Mouse (Mus musculus) stomach, postnatal 0 days (tissue): ENCODE results near the gene Mitd1. TPM values are rescaled to one million over a fixed set of nuclear protein-coding genes. Genes with fewer than 3 reads are reported as not detected.

Experiments
- ATAC-seq: fragments of 200-750 bp; cut with Nextera tagmentation; 2 replicates; pipeline ENCODE4 v1.8.0; 2017; ENCODE audit not compliant: low FRiP score, low TSS enrichment
- DNase-seq: peaks from one replicate; pipeline ENCODE4 v3.0.0-alpha.2; 2016; ENCODE audit warnings: low spot score
- H3K27ac ChIP-seq: fragments of 300-500 bp; sonication (generic); replicated peaks from 2 replicates; pipeline ENCODE4 v1.5.1; 2014; ENCODE audit warnings: mild to moderate bottlenecking, control low read depth
- H3K27me3 ChIP-seq: fragments of 300-500 bp; sonication (generic); 2 replicates; pipeline ENCODE4 v1.6.1; 2014; ENCODE audit warnings: low read length; ENCODE audit not compliant: control insufficient read depth, insufficient read depth
- H3K36me3 ChIP-seq: fragments of 300-500 bp; sonication (generic); 2 replicates; pipeline ENCODE4 v1.6.1; 2014; ENCODE audit warnings: low read length, mixed read lengths; ENCODE audit not compliant: control insufficient read depth, insufficient read depth
- H3K4me1 ChIP-seq: fragments of 300-500 bp; sonication (generic); replicated peaks from 2 replicates; pipeline ENCODE4 v1.6.1; 2014; ENCODE audit warnings: antibody characterized with exemption; ENCODE audit not compliant: control insufficient read depth, insufficient read depth
- H3K4me2 ChIP-seq: fragments of 300-500 bp; sonication (generic); replicated peaks from 2 replicates; pipeline ENCODE4 v1.6.1; 2014; ENCODE audit warnings: low read depth, mild to moderate bottlenecking, control low read depth, moderate library complexity
- H3K4me3 ChIP-seq: fragments of 300-500 bp; sonication (generic); 2 replicates; pipeline ENCODE4 v1.5.1; 2014; ENCODE audit warnings: low read depth, low read length, control low read depth
- H3K9ac ChIP-seq: fragments of 300-500 bp; sonication (generic); 2 replicates; pipeline ENCODE4 v1.6.1; 2014; ENCODE audit warnings: mild to moderate bottlenecking, low read length, control low read depth, mixed read lengths
- H3K9me3 ChIP-seq: fragments of 300-500 bp; sonication (generic); 2 replicates; pipeline ENCODE4 v1.6.1; 2016; ENCODE audit warnings: low read length; ENCODE audit not compliant: control insufficient read depth
- CTCF ChIP-seq: IDR thresholded peaks from 2 replicates; pipeline ENCODE4 v1.5.1; 2016; ENCODE audit warnings: antibody characterized with exemption, low read depth, mild to moderate bottlenecking, moderate library complexity
- EP300 ChIP-seq: optimal IDR thresholded peaks from 2 replicates; pipeline ENCODE3; 2016; ENCODE audit warnings: antibody characterized with exemption
- WGBS: fragments of 180-500 bp; shearing (Covaris S2); extraction: QIAGEN DNeasy Blood & Tissue Kit; methylation state at CpG from one replicate; pipeline ENCODE4 v1.1.7; 2014; 5-methylcytosine and 5-hydroxymethylcytosine counted together
- polyA plus RNA-seq: library from polyadenylated mRNA; unstranded; fragments of >200 nt; fragmentation: Nextera tagmentation; extraction: Ambion mirVana; gene quantifications from 2 replicates; pipeline ENCODE4 v1.2.1, GENCODE M21; 2015

Mitd1 gene
- 21.5 and 22.7 TPM in 2 replicates for polyA plus RNA-seq

DNA sequence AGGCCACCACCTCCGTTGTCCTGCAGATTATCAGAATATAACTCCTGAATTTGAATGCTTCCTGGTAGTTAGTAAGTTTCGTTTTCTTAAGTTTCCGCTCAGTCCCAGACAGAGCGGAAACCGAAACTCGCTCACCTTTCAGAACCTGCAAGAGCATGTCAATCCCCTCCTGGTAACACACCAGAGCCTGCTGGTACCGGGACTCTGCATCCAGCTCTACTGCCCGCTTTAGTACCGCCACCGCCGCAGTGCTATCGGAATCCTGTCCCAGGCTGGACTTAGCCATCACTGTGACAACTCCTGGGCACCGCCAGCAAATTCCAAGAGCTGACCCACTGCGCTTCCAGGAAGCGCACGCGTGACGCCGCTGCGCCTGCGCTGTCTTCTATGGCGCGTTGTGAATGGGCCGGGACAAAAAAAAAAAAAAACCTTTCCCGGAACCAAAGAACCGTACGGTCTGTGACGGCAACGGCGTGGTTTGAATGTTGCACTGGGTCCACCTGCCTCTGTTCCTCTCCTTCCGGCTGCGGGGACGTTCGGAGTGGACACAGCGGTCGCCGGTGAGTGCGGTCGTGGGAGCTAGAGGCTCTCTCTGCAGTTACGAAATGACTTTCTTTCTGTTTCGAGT, at the start of gene Mitd1, which contains the start of gene Mrpl30:
Gene Mitd1 (minus strand): TSS at position 387 of the 628 bp plus-strand sequence.
Gene Mrpl30 (plus strand): TSS at position 453 of the 628 bp plus-strand sequence.
- peak within 1 kb of the TSS; percentile 81 for H3K4me2 ChIP-seq
- WGBS = under 1% methylated on average over 41 of the region's 41 CpGs
- H3K27me3 ChIP-seq = no peaks in the 10 kb centered on the region
- no peaks in the 10 kb centered on the region; the same call in 1 of the 2 replicates for H3K4me1 ChIP-seq
- peak within 1 kb of the TSS; percentile 70 for H3K4me3 ChIP-seq
- peak; percentile 92 for DNase-seq
- H3K27ac ChIP-seq = peak within 1 kb of the TSS; percentile 86
- H3K36me3 ChIP-seq = 0 out of 2 replicates have a peak, but pooled peaks cover 2% of the 10 kb centered on the region
- H3K9me3 ChIP-seq = no peaks in the 10 kb centered on the region
- peak within 1 kb of the TSS; percentile 59 for H3K9ac ChIP-seq
- TF ChIP-seq EP300 = peak; percentile 77
- peak; percentile 8; the same call in 1 of the 2 replicates for TF ChIP-seq CTCF
- peak; percentile 92 for ATAC-seq

DNA sequence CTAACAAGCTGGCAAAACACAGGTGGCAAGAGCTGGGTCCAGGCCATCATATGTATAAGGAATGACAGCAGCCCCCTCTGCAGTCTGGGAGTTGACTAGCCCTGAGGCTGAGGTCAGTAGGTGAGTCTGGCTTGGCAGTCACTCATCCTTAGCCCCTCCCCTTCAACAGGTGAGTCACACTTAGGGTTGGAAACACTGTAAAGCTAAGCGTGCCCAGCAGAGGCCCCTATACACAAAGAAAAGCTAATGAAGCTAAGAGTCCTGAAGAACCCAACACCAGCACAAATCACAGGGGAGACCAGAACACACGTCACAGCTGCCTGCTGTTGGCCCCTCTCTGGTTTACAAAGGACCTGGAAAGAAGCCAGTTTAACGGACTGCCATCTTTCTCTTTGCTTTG, 41.6 kb upstream of the Mitd1 start:
- H3K4me1 ChIP-seq = no peaks in the 10 kb centered on the region
- WGBS = 11% methylated on average over 3 of the region's 3 CpGs
- peak; percentile 81 for DNase-seq
- no peaks in the 10 kb centered on the region for H3K27me3 ChIP-seq
- no peaks in the 10 kb centered on the region for H3K36me3 ChIP-seq
- H3K4me3 ChIP-seq = no peak overlapping the region
- H3K4me2 ChIP-seq = no peak overlapping the region
- no peak overlapping the region for H3K9ac ChIP-seq
- peak; percentile 93 for ATAC-seq
- H3K9me3 ChIP-seq = no peaks in the 10 kb centered on the region
- TF ChIP-seq EP300 (no peak), CTCF (peak; percentile 68)
- H3K27ac ChIP-seq = no peak overlapping the region

DNA sequence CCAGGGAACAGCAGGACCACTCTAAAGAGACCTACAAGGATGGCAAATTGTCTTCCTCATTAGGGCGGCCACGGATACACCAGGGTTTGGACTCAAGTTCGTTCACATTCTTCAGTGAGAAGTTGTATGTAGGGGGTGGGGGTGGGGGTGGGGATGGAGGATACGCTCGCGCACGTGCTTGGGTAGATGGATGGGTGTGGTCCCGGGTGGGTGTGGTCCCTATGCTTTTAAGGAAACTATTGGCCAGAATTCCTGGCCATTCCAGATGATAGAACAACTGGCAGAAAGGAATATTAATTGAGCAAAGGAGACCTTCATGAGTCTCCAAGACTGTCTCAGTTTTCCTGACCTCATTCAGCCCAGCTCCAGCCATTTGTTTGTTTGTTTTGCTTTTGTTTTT, 35.8 kb upstream of the Mitd1 start:
- ATAC-seq (no peak), DNase-seq (no peak)
- Histone ChIP-seq H3K4me2 (no peak overlapping the region), H3K4me3 (no peak overlapping the region), H3K4me1 (no peaks in the 10 kb centered on the region), H3K9ac (no peak overlapping the region), H3K36me3 (no peaks in the 10 kb centered on the region), H3K27me3 (no peaks in the 10 kb centered on the region), H3K9me3 (no peaks in the 10 kb centered on the region), H3K27ac (no peak overlapping the region)
- WGBS = 70% methylated on average over 8 of the region's 8 CpGs
- no peak for TF ChIP-seq CTCF
- no peak for TF ChIP-seq EP300

- WGBS = 58% methylated on average over 8 of the region's 8 CpGs
- Histone ChIP-seq H3K4me3 (no peak overlapping the region), H3K27ac (no peak overlapping the region), H3K27me3 (no peaks in the 10 kb centered on the region), H3K36me3 (no peaks in the 10 kb centered on the region), H3K9ac (no peak overlapping the region), H3K4me1 (no peaks in the 10 kb centered on the region), H3K9me3 (no peaks in the 10 kb centered on the region), H3K4me2 (no peak overlapping the region)
- TF ChIP-seq CTCF = no peak
- no peak for TF ChIP-seq EP300
- DNase-seq = no peak
- ATAC-seq = no peak
Observed at GRCm38 (mm10) chr1:37922536-37922935, 32.3 kb upstream of the Mitd1 start.

DNA sequence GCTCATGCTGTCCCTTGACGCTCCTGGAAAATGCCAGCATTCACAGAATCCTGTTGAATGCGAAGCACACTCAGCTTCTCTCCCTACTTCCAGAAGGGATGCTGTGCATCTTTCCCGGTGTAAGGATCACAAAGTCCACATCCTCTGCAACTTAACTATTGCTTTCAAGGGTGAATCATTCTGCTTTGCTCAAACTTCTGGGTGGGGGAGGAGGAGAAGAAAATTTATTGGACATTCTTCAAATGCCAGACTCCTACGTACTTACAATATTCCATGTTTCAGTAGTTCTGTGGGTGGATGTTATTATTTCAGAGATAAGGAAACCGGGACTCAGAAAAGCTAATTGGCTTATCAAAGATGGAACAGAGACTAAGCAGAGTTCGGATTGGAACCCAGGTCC, 27.9 kb upstream of the Mitd1 start:
- Histone ChIP-seq H3K27ac (no peak overlapping the region), H3K4me3 (no peak overlapping the region), H3K27me3 (no peaks in the 10 kb centered on the region), H3K4me2 (no peak overlapping the region), H3K9ac (no peak overlapping the region), H3K36me3 (no peaks in the 10 kb centered on the region), H3K4me1 (no peaks in the 10 kb centered on the region), H3K9me3 (no peaks in the 10 kb centered on the region)
- no peak for TF ChIP-seq CTCF
- TF ChIP-seq EP300 = no peak
- 58% methylated on average over 6 of the region's 6 CpGs for WGBS
- ATAC-seq = no peak
- no peak for DNase-seq

GRCm38 (mm10) chr1:37917666-37918065, 27.5 kb upstream of the Mitd1 start:
- 57% methylated on average over 13 of the region's 13 CpGs for WGBS

More at GRCm38 (mm10) chr1:37917666-37918065, 27.5 kb upstream of the Mitd1 start:
- Histone ChIP-seq H3K27ac (no peak overlapping the region), H3K9ac (no peak overlapping the region), H3K27me3 (no peaks in the 10 kb centered on the region), H3K4me3 (no peak overlapping the region), H3K4me2 (no peak overlapping the region), H3K4me1 (no peaks in the 10 kb centered on the region), H3K9me3 (no peaks in the 10 kb centered on the region), H3K36me3 (no peaks in the 10 kb centered on the region)
- ATAC-seq (no peak), DNase-seq (no peak)
- TF ChIP-seq CTCF = 0 out of 2 replicates have a peak, but pooled peaks have one; percentile 0
- no peak for TF ChIP-seq EP300
